Mouse (Mus musculus): ENCODE results near the gene Aldh3a2. TPM values are rescaled to one million over a fixed set of nuclear protein-coding genes. Genes with fewer than 3 reads are reported as not detected.
"Not testable (repeated sequence)": the region's sequence is repeated elsewhere in the genome, so short reads cannot be mapped to it uniquely, and the experiment has no call there.

Gene Aldh3a2
- 10 to 100 TPM; 53.5 to 58.7 TPM for total RNA-seq (2021)
- long read RNA-seq, transcript Aldh3a2-202 (10 exons, 3,091 nt): major isoform, 8 of 19 reads
- long read RNA-seq, partial matches to known transcripts: 2 of 19 reads
- long read RNA-seq, other reads (novel, unspliced or antisense): 9 of 19 reads

DNA sequence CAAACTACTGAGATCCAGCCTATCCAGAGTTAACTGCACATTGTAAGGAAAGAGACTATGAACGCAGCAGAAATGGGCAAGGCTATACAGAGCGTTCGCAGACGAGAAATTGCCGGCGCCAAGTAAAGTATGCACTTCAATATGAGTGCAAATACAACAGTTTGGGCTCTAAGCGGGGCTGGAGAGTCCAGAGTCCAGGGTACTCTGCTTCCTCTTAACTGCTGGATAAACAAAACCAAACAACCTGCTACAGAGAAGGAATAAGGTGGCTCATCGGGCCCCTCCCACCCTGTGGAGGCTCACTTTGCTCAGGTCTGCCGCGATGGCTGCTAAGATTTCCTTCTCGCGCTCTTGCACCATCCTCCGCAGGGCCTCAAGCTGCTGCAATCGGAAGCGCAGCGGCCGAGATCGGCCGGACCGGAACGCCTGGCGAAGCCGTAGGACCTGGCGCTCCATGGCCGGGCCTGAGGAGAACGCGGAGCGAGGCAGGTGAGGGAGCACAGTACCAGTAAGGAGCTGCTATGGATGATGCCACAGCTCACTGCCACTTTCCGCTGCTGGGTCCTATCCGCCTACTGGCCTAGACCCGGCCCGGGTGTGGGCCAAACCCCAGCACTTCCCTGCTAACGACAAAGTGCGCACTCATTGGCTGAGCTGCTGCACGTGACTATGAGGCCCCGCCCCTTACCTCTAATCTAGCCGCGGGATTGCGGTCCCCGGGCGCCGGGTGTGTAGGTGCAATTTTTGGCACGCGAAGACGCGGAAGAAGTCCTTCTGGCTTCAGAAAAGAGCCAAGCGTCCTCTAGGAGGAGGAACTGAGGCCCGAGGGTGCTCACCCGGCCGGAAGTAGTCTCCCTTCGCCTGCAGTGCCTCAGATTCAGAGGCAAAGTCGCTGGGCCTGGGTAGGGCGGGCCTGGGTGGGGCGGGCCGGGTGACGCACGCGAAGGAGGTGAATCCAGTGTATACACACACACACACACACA is at the start of gene Aldh3a2:
Aldh3a2 (minus strand) TSS at position 914 of the 983 bp plus-strand sequence.
- DNase-seq (ENCODE audit: low spot score in 2 of 2): peak; percentile 90 to 95

DNA sequence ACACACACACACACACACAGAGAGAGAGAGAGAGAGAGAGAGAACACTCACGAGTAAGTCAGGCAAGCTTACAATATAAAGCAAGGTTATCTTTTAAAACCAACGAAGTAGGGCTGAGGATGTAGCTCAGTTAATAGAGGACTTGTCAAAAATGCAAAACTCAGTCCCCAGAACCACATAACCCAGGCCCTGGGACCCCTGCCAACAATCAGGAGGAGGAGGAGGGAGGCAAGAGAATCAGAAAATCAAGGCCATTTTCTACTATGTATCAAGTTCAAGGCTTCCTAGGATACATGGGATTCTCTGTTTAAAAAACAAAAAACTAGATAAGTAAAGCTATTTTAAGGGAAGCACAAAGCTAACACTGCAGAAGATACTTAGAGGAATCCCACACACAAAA is 49.6 kb upstream of the Aldh3a2 start:
- DNase-seq (ENCODE audit: low spot score in 2 of 2): no peak

DNA sequence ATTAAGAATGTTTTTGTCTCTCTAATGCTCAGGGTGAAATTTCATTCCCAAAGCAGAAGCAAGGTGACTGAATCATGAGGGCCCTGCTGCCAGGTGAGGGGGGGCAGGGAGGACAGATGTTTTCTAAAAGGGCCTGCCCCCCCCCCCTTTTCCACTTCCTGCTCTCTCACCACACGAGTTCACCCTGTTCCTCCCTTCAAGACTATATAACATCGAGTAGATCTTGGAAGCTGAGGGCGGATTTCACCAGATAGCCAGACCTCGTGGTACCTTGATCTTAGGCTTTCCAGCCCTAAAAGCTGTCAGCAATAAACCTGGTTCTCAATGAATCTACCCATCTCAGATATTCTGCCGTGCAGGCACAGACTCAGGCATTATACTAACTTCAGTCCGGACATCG is 43.1 kb upstream of the Aldh3a2 start:
- DNase-seq (ENCODE audit: low spot score in 2 of 2): no peak

DNA sequence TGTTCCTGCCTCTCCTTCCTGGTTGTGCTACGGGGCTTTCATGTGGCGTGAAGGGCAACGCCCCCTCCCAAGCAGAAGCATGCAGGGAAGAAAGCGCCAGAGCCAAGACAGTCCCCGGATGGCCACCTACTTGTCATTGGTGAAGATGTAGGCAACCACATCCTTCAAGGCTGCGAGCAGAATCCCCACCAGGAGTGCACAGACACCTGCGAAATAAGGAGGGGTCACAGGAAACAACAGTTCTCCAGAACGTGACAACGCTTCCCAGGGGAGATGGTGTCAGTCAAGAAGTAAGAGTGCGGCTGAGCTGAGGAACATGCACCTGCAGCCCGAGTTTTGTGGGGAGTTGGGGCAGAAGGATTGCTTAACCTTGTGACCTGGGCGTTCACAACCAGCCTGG is 42.6 kb upstream of the Aldh3a2 start:
- DNase-seq (ENCODE audit: low spot score in 2 of 2): no peak

DNA sequence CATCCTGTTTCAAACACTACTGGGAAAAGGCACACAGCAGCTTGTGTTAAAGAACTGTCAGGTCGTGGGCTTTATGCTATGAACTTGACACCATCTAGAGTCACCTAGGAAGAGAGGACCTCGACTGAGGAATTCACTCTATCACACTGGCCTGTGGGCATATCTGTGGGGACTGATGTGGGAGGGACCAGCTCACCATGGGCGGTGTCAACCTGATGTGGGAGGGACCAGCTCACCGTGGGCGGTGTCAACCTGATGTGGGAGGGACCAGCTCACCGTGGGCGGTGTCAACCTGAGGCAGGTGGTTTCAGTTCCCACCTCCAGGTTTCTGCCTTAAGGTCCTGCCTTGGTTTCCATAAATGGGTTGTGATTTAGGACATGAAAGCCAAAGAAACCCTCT is 40.5 kb upstream of the Aldh3a2 start:
- DNase-seq (ENCODE audit: low spot score in 2 of 2): no peak

DNA sequence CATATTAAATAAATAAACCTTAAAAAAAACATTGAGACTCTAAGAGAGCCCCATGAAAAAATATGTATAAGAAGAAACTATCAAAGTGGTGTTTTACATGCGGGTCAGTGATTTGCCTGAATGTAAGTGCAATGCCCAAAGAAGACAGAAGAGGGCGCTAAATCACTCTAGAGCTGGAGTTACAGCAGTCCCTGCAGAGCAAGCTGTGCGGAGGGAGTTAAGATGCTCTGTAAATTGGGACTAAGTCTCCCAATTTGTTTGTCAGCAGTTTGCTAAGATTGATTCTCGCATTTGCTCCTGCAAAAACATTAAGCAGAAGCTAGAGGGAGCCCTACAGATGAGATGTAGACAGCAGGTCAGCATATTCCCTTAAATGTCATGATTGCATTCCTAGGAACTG is 38.1 kb upstream of the Aldh3a2 start:
- DNase-seq (ENCODE audit: low spot score in 2 of 2): peak; percentile 28 to 36

DNA sequence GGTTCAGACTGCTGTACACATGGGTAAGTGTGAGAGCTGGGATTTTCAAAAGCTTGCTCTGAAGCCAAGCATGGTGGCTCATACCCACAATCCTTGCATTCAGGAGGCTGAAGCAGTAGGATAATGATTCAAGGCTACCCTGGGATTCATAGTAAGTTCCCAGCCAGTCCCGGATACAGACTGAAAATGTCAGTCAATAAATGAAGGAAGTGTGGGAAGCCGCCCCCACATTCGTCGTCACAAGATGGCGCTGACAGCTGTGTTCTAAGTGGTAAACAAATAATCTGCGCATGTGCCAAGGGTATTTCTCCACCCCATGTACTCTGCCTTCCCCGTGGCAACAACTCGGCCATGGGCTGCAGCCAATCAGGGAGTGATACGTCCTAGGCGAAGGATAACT is 37.3 kb upstream of the Aldh3a2 start:
- DNase-seq (ENCODE audit: low spot score in 2 of 2): not testable (repeated sequence)

DNA sequence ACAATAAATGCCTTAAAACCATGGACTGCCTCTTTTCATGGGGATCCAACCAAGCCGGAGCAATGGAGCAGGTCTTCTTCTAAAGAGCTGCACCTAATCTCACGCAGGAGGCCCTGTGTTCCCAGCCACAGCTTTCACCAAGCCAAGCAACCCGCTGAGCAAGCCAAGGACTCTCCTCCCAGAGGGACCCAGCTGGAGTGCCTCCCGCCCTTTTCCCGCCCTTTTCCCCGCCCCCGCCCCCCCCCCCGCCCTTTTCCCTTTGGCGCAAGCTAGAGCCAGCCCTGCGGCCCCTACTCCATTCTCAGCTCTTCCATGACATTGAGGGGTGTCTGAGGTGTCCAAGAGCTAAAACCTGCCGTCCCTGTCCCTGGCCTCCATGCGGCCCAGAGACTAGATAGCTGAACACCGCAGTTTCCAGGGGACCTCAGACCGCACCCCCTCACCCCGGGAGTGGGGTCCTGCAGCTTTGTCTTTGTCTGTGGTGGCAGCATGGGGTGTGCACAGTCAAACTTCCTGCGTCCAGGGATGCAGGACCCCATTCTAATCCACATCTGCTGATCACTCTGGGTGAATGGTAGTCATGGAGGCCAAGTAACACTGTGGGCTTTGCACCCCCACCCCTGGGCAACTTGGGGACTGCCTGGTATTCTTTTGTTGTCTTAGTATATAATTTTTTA is 33.6 kb upstream of the Aldh3a2 start:
- no peak for DNase-seq (ENCODE audit: low spot score in 2 of 2)

DNA sequence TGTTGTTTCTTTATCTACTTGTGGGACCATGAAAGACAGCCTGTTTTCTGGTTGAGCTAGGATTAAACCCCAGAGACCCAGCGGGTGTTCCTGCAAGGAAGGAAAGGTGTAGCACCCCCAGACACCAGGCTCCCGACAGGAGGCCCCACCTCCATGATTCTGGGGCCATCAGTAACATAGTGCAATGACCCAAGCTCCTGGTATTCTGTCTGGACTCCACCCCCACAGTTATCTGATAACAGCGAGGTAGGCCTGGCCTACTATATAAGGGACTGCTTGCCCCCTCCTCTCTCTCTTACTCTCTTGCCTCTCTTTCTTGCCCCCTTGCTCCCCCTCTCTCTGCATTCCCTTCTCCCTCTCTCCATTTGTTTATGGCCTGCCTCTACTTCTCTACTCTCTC is 32.9 kb upstream of the Aldh3a2 start:
- DNase-seq (ENCODE audit: low spot score in 2 of 2): no peak

DNA sequence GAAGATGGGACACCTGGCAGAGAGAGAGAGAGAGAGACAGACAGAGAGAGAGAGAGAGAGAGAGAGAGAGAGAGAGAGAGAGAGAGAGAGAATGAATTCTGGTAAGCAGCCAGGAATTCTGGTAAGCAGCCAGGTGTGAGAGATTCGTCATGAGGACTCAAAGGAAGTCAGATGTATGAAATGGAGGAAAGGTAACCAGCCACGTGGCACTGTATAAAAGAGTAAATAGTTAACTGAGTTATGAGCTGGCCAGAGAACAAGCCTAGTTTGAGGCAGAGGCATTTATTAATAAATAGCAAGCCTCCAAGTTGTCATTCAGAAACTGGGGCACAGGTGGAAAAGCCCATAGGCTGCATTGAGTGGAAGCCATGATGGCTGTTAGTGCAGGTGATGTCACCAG is 30.6 kb upstream of the Aldh3a2 start:
- DNase-seq (ENCODE audit: low spot score in 2 of 2): no peak

DNA sequence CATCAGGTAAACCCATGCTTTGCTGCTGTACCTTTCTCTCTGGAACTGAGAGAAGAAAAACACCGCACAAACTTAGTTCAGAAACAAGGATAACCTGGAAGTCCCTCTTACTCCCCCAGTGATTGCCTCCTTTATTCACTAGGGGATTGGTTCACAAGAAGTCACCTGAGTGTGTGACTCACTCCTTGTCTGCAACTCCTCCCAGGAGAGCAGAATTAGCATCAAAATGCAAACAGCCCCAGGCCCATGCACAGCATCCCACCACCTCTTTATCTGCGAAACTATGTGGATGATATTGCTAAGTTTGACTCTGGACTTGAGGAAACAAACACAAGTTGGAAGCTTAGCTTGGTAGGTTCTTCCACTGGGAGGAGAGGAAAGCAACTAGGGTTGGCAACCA is 30.1 kb upstream of the Aldh3a2 start:
- no peak for DNase-seq (ENCODE audit: low spot score in 2 of 2)

DNA sequence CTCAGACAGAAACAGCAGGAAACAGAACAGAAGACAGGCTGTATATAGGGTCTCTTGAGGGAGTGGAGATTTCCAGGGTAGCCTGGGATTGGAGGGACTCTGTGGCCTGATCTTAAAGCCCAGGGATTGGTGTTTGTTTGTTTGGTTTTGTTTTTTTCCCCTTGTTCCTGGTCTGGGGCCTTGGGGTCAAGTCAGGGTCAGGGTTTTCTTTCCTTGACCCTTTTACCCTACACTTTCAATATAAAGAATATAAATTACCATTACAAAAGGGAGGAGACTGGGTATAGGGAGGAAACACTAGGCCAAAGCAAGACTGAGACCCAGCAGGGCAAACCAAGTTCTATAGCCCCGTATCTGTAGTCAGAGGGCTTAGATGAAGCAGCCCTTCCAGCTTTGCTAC is 29.3 kb upstream of the Aldh3a2 start:
- no peak for DNase-seq (ENCODE audit: low spot score in 2 of 2)

DNA sequence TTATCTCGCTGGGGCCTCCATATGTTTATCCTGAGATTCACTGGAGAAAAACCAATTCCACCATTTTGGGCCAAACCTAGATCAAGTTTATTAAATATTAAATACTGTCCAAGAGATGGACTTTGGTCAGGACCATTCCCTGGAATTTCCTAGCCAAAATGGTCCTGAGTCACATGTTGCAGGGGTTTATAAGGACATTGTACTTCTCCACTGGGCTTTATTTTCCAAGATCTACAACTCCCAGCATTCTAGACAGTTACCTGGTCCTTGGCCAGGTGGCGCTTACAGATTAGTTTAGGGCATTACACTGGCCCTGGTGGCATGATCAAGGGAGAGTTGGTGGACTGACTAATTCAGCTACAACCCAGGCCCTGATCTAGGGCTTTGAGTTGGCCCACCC is 28.3 kb upstream of the Aldh3a2 start:
- no peak for DNase-seq (ENCODE audit: low spot score in 2 of 2)

DNA sequence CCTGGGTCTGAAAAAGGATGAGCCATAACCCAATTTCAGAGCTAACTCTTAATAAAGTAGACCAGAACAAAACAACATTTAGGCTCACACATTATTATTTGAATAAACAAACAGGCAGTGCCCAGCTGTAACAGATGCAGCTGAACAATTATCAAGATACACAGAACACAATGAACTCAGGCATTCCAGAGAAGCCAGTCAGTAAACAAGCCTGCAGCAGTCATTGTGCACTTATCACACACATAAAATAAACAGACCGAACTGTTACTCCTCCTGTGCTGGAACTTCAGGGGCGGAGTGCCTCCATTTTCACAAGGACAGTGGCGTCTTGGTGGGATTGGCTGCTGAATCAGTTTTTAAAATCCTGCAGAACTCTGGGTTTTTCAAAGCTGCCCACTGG is 27.2 kb upstream of the Aldh3a2 start:
- DNase-seq (ENCODE audit: low spot score in 2 of 2): no peak

DNA sequence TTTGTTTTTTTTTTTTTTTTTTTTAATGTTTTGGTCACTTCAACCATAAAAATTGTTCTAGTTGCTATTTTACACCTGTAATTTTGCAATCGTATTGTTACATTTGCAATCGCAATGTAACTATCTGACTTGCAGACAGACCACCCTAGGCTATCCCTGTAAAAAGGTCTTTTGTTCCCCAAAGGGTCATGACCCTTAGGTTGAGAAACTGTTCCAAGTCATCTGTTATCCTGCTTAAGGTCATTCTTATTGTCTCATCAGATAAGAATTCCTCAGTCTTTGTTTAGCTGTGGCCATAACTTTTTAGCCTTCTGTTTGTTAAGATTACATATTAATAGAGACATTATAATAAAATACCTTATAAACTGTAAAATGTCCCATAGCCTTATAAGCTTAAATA is 26.0 kb upstream of the Aldh3a2 start:
- no peak for DNase-seq (ENCODE audit: low spot score in 2 of 2)

DNA sequence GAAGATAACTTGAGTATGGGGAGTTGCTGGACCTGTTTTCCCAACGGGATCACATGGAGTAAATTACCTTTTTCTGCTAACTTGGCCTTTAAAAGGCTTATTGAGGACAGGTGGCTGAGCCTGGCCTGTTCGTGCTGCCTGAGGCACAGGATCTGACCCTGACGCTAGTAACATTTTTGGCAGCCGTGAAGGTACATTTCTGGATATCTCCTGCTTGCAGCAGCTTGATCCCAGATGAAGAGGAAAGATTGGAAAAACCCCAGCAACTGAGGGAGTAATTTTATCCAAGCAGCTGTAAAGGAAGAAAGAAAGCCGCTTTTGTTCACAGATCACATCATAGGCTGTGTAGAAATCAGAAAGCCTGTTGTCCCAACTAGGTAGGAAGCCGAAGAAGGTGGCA is 17.1 kb upstream of the Aldh3a2 start:
- DNase-seq (ENCODE audit: low spot score in 2 of 2): no peak

DNA sequence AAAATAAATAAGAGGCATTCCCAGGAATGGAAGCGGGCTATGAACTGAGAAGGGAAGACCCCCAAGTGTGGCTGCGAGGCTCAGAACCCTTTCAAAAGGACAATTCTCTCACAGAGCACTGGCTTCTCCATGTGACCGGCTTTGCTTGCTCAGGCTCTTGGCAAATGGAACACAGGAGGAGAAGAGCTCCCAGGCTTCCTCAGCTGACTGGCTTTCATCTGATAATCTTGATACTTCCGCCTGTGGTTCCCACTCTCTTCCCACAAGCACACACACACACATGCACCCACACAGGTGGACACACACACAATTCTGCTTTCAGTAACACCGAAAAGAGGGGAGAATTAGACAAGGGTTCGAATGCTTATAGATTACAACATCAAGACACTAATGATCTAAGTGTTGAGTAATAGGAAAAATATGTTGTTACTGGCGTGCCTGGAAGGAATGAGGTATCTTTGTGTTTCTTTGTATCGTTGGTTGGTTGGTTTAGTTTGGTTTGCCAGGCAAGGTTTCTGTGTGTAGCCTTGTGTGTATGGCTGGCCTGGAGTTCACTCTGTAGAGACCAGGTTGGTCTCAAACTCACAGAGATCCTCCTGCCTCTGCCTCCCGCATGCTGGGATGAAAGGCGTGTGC is 16.3 kb upstream of the Aldh3a2 start:
- no peak for DNase-seq (ENCODE audit: low spot score in 2 of 2)

DNA sequence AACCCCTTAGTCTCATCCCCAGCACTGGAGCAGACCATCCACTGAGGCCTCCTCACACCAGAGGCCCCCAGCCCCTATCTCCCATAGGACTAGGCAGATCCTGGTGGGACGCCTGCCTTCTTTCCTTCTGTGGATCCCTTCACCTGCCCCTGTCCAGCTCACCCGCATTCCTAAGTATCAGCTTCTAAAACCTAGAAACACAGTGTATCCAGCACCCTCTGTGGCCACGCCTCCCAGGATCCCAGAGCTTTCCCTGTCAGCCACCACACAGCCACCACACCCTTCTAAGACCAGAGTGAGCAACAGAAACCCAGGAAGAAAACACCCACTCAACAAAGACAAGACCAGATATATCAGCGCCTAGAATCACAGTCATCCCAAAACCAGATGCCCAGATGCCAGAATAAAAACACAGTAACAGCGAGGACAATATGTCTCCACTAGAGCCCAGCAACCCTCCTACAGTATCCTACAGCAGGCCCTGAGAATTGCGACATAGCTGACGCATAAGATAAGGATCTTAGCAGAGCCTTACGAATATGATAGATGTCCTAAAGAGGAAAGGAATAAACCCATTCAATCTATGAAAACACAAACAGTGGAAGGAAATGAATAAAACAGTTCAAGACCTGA is 11.3 kb upstream of the Aldh3a2 start:
- DNase-seq (ENCODE audit: low spot score in 2 of 2): no peak

DNA sequence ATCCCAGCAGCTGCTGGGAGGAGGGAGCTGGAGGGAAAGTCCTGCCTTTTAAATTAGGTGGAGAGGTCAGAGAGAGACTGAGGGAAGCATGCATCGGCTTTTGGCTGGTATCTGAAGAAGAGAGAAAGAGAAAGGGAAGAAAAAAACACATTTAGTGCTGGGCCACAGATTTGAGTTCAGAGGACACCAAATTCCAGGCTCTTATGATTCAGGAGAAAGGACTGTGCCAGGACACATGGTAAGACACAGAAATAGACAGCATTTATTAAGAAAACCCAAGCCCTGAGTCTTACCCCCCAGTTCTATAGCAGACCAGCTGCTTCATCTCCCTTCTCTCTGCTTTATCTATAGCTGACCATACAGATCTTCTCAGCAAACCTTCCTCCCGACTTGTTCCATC is 10.7 kb upstream of the Aldh3a2 start:
- no peak for DNase-seq (ENCODE audit: low spot score in 2 of 2)

DNA sequence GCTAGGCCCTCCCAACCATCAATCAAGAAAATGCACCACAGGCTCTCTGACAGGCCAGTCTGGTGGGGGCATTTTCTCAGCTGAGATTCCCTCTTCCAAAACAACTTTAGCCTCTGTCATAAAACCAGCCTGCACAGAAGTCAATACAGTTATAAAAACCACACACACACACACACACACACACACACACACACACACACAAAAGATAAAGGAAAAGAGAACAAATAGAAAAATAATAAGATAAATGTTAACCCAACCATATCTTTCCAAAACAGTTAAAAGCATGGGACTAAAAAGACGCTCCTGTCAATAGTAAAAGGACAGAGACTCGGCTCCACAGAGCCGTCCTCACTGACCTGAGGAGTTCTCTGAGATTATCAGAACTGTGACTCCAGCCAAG is 9.2 kb upstream of the Aldh3a2 start:
- no peak for DNase-seq (ENCODE audit: low spot score in 2 of 2)

DNA sequence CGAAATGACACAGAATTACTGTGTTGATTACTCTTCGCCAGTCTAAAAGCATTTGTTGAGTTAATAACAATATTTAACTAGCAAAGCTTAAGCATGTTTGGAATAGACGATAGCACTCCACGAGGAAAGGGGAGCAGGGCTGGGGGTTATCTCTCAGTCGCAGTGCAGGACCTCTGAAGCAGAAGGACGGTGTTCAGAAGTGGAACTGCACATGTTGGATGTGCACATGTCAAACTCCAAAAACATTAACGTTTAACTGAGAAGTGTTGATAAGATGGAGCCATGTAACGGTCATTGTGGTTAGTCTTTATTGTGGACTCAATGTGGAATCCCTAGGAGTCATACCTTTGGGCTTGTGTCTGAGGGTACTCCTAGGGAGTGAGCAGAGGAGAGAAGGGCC is 7.8 kb upstream of the Aldh3a2 start:
- DNase-seq (ENCODE audit: low spot score in 2 of 2): no peak
